Mouse (Mus musculus) CD4-positive naive resting alpha-beta T cell, adult 76 days (primary cell): ENCODE data around the gene Tbc1d5. TPM values are rescaled to one million over a fixed set of nuclear protein-coding genes. Genes with fewer than 3 reads are reported as not detected.

Source experiments
- total RNA-seq: library from RNA; stranded (reverse); gene quantifications from one replicate; pipeline ENCODE4 v1.2.4, GENCODE M21; 2023

The Tbc1d5 gene
- total RNA-seq: 30.1 TPM

DNA sequence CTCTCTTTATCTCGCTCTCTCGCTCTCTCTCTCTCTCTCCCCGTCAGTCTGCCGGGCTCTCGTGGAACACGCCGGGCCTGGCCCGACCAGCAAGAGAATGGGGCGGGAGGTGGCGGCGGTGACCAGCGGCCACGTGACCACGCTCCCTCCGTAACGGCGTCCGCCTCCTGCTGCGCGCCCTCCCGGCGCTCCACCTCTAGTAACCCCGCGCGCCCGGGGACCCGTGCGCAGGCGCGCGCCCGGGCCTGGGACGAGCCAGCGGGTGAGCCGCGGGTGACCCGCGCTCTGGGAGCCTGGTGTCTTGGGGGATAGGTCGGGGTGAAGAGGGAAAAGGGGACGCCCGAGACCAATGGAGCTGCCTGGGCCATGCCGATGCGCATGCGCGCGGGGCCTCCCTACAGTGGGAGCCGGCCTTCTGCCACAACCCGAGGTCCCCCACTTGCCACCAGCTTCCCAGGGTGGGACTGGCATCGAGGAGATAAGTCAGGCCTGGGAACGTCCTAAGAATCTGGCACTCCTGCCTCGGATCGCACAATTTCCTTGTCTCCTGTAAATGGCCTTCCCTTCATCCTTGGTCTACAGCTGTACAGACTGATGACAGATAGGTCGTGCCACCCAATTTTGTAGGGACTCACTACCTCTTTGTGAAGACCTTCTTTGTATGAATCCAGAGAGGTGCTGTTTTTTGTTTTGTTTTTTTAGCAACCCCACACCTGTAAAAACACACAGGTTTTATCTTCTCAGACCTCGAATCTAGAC lies at the start of gene Tbc1d5:
Tbc1d5 (minus strand) TSS at position 158 of the 759 bp plus-strand sequence.

